Mouse (Mus musculus): Measurements from ENCODE around the gene Sh2d6.

DNA sequence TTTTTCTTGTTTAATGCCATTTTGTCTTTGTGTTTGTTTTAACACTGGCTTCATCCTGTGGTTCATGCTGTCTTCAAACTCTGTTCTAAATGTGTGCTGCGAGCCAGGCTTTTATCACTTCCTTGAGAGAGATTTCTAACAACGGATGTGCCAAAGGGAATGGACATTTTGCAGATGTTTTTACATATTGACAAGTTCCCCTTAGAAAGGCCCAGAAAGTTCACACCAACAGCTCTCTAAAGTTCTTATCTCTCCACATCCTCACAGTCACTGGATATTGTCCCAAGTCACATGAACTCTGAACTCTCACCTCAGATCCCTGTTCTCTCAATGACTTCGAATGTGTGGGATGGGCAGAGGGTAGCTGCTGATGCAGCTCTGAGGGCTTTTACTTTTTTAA lies 30.4 kb downstream of the Sh2d6 start:
- TF ChIP-seq POLR2A (IDR thresholded peaks at IDR 0.05; ENCODE audit: control insufficient read depth, extremely low read depth, insufficient read depth, low read length, poor library complexity), result no peak
- no peak for TF ChIP-seq CTCF (IDR thresholded peaks at IDR 0.05; ENCODE audit: borderline replicate concordance, control insufficient read depth, extremely low read depth, insufficient read depth, low read length, poor library complexity)

Measured in thymus, adult 2 months (tissue).